ENCODE assay signal across 18 mouse cellular contexts in genomic region chr3:69292628-69293027, GRCm38 (mm10). TPM values are rescaled to one million over a fixed set of nuclear protein-coding genes. Genes with fewer than 3 reads are reported as not detected.
DNase-seq lines count a peak whose midpoint lies in the region; ATAC-seq lines count a peak whose summit lies in the region.
"Had no signal": no experiment of that assay in that cellular context is flagged by ENCODE, and none has a peak within 500 bp of the region (broad histone marks: within the 10 kb centered on the region; RNA-seq: fewer than 3 reads in every experiment).

No protein-coding gene starts in this region.

- no peaks in the 10 kb centered on the region for H3K9me3 ChIP-seq in kidney, embryonic 15.5 days (replicated peaks)
- no peaks in the 10 kb centered on the region for H3K9me3 ChIP-seq in midbrain, embryonic 14.5 days (ENCODE audit: control insufficient read depth, low read length)
- H3K9me3 ChIP-seq: embryonic facial prominence, embryonic 10.5 days; G1E; heart, embryonic 10.5 days; limb, embryonic 13.5 days; liver, embryonic 13.5 days; stomach, embryonic 15.5 days had no signal

- whole genome bisulfite sequencing in kidney, embryonic 15.5 days = 78% methylated on average over 1 of the region's 1 CpGs
- 91% methylated on average over 1 of the region's 1 CpGs for WGBS in midbrain, embryonic 14.5 days

- no peaks in the 10 kb centered on the region for H3K27me3 ChIP-seq in kidney, embryonic 15.5 days
- no peaks in the 10 kb centered on the region; the same call in 1 of the 2 replicates for H3K27me3 ChIP-seq in midbrain, embryonic 14.5 days (ENCODE audit: control insufficient read depth, insufficient read depth, low read length)
- H3K27me3 ChIP-seq: limb, embryonic 13.5 days; liver, embryonic 13.5 days; stomach, embryonic 15.5 days had no signal

- no peak overlapping the region for H3K9ac ChIP-seq in kidney, embryonic 15.5 days
- no peak overlapping the region for H3K9ac ChIP-seq in midbrain, embryonic 14.5 days (replicated peaks; ENCODE audit: low read length)
- H3K9ac ChIP-seq: limb, embryonic 13.5 days; liver, embryonic 13.5 days; stomach, embryonic 15.5 days had no signal

- H3K4me3 ChIP-seq in kidney, embryonic 15.5 days (replicated peaks) = no peak overlapping the region
- H3K4me3 ChIP-seq in midbrain, embryonic 14.5 days (replicated peaks; ENCODE audit: low read depth, low read length) = no peak overlapping the region
- H3K4me3 ChIP-seq: embryonic facial prominence, embryonic 10.5 days; heart, embryonic 10.5 days; limb, embryonic 13.5 days; liver, embryonic 13.5 days; stomach, embryonic 15.5 days had no signal

- no peak overlapping the region for H3K27ac ChIP-seq in kidney, embryonic 15.5 days
- H3K27ac ChIP-seq in midbrain, embryonic 14.5 days (replicated peaks; ENCODE audit: low read depth, low read length) = no peak overlapping the region
- H3K27ac ChIP-seq: embryonic facial prominence, embryonic 10.5 days; heart, embryonic 10.5 days; limb, embryonic 13.5 days; liver, embryonic 13.5 days; stomach, embryonic 15.5 days had no signal

- H3K36me3 ChIP-seq in kidney, embryonic 15.5 days = no peaks in the 10 kb centered on the region
- H3K36me3 ChIP-seq in midbrain, embryonic 14.5 days (ENCODE audit: control insufficient read depth, insufficient read depth, low read length) = no peaks in the 10 kb centered on the region
- H3K36me3 ChIP-seq: embryonic facial prominence, embryonic 10.5 days; G1E; heart, embryonic 10.5 days; limb, embryonic 13.5 days; liver, embryonic 13.5 days; stomach, embryonic 15.5 days had no signal

- ATAC-seq in kidney, embryonic 15.5 days (replicated peaks; ENCODE audit: low FRiP score) = no peak
- no peak for ATAC-seq in midbrain, embryonic 14.5 days (ENCODE audit: low FRiP score, low TSS enrichment)
- ATAC-seq: activated CD4-positive, CD25-positive, alpha-beta regulatory T cell, adult 4 months had no signal

- H3K4me1 ChIP-seq in kidney, embryonic 15.5 days = no peaks in the 10 kb centered on the region
- H3K4me1 ChIP-seq in midbrain, embryonic 14.5 days (ENCODE audit: control insufficient read depth, insufficient read depth, low read length) = no peaks in the 10 kb centered on the region
- H3K4me1 ChIP-seq: embryonic facial prominence, embryonic 10.5 days; heart, embryonic 10.5 days; liver, embryonic 13.5 days had no signal

- peak; percentile 16 for DNase-seq in cerebellum, adult 9-10 months
- no peak for DNase-seq in cerebellum, adult 11 months
- DNase-seq in kidney, adult 11 months = peak; percentile 26
- peak; percentile 17 for DNase-seq in kidney, postnatal 36 days
- peak; percentile 60 for DNase-seq in lung, postnatal 14 days
- DNase-seq in midbrain, embryonic 14.5 days = no peak
- DNase-seq: adrenal gland, postnatal 25 days; liver, embryonic 13.5 days; right cerebral cortex, postnatal 14 days; spleen, adult 18-20 months; thymus, adult 18-20 months had no signal

- no peak overlapping the region for H3K4me2 ChIP-seq in kidney, embryonic 15.5 days
- no peak overlapping the region for H3K4me2 ChIP-seq in midbrain, embryonic 14.5 days (ENCODE audit: low read length)
- H3K4me2 ChIP-seq: limb, embryonic 13.5 days; liver, embryonic 13.5 days; stomach, embryonic 15.5 days had no signal

RNA-seq across cellular contexts. Expression of gene Ppm1l, which starts 24.0 kb away (rescaled TPM):
- 6.2 and 6.8 TPM in 2 replicates for polyA plus RNA-seq in kidney, embryonic 15.5 days (2015; fragmentation: Nextera tagmentation; extraction: Ambion mirVana)
- polyA plus RNA-seq in midbrain, embryonic 14.5 days (2014; fragmentation: Nextera tagmentation; extraction: Ambion mirVana) = 20.4 and 26.2 TPM in 2 replicates

Comparison
In these comparisons a context has a peak if more than half of its experiments do, and no peak if none do; other contexts are left out.
1. DNase-seq: peak in cerebellum, adult 9-10 months (single experiment), kidney, adult 11 months (single experiment), kidney, postnatal 36 days (2 of 2) and lung, postnatal 14 days (single experiment); none in cerebellum, adult 11 months (single experiment) and midbrain, embryonic 14.5 days (single experiment).